Mouse (Mus musculus) inflammation-experienced regulatory T-cells (primary cell): ENCODE data around the gene Cacna2d3. TPM values are rescaled to one million over a fixed set of nuclear protein-coding genes. Genes with fewer than 3 reads are reported as not detected.

ENCODE experiments used
- polyA plus RNA-seq, 2 experiments: library from polyadenylated mRNA; unstranded; fragments of 100-300 nt; shearing (Covaris generic); gene quantifications; one replicate each; pipeline ENCODE4 v1.2.1; 2017

Gene Cacna2d3
- polyA plus RNA-seq = 1 to 10 TPM in 1 of 2 experiments, under 1 TPM in 1; 0.12 to 1.6 TPM

DNA sequence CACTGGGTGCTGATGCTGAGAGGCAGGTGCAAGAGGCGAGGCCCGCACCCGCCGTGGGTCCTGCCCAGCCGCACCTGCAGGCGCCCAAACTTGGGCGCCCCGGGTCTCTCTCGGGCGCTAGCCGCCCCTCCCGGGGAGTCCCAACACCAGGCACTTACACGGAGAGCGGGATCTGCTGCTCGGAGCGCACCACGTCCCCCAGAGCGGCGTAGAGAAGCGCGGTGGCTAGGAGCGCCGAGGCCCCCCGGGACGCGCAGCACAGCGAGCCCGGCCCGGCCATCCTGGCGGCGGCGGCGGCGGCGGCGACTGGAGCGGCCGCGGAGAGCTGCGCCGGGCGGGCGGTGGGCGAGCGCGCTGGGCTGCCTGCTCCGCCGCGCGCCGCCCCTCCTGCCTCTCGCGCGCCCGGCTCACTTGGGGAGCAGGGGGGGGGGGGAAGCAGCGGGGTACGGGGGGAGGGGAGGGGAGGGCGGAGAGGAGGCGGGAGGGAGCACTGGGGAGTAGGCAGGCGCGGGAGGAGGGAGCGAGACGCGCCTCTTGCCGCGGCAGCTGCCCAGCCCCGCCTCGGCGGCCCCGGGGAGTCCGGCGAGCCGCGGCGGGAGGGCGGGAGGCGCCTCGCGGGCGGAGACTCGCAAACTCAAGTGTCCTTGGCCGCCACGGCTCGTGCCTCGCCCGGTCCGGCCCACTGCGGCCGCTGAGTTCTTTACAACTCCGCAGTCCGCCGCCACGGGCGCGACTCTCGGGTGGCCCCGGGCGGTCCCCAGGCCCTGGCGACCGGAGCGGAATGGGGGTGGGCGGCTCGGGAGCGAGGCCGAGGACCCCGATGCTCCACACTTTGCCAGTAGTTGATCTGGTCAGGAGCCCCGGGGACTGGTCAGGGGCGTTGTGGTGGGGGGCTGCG, at the start of gene Cacna2d3:
Cacna2d3 (minus strand) TSS at position 377 of the 898 bp plus-strand sequence.

GRCm38 (mm10) chr14:29017883-29018282, 703.8 kb downstream of the Cacna2d3 start, which contains the start of gene Lrtm1:
TSS of gene Lrtm1 (plus strand) at chr14:29018208.

Other genes with a start within 250 kb of the Cacna2d3 start
- 100 to 1,000 TPM; 227 to 240 TPM for gene Selenok, start 246.4 kb upstream of the Cacna2d3 start, polyA plus RNA-seq